Mouse (Mus musculus): ENCODE measurements around the gene Aldh3a1.

GRCm38 (mm10) chr11:61197935-61198334 lies 9.4 kb upstream of the Aldh3a1 start:
- TF ChIP-seq CTCF (IDR thresholded peaks at IDR 0.05; ENCODE audit: extremely low read depth, insufficient read length, insufficient replicate concordance, low read depth, low read length) (no peak), POLR2A (IDR thresholded peaks at IDR 0.05; ENCODE audit: low read depth, low read length) (no peak)
